Mouse (Mus musculus) embryonic facial prominence, embryonic 10.5 days (tissue): Measurements from ENCODE around the gene 1700093K21Rik. TPM values are rescaled to one million over a fixed set of nuclear protein-coding genes. Genes with fewer than 3 reads are reported as not detected.
"Not testable (repeated sequence)": the region's sequence is repeated elsewhere in the genome, so short reads cannot be mapped to it uniquely, and the experiment has no call there.

Experiments used
- DNase-seq: peaks from one replicate; pipeline ENCODE4 v3.0.0-alpha.2; 2017; ENCODE audit warnings: low spot score
- H3K27ac ChIP-seq: fragments of 300-500 bp; sonication (generic); replicated peaks from 2 replicates; pipeline ENCODE4 v1.5.1; 2016; ENCODE audit warnings: mild to moderate bottlenecking
- H3K27me3 ChIP-seq: fragments of 300-500 bp; sonication (generic); replicated peaks from 2 replicates; pipeline ENCODE4 v1.6.1; 2016; ENCODE audit warnings: low read depth, mild to moderate bottlenecking; ENCODE audit not compliant: poor library complexity, severe bottlenecking
- H3K36me3 ChIP-seq: fragments of 300-500 bp; sonication (generic); replicated peaks from 2 replicates; pipeline ENCODE4 v1.6.1; 2016; ENCODE audit warnings: mild to moderate bottlenecking, moderate library complexity
- H3K4me1 ChIP-seq: fragments of 300-500 bp; sonication (generic); 2 replicates; pipeline ENCODE4 v1.6.1; 2016
- H3K4me3 ChIP-seq: fragments of 300-500 bp; sonication (generic); 2 replicates; pipeline ENCODE4 v1.5.1; 2016; ENCODE audit warnings: mild to moderate bottlenecking, moderate library complexity
- H3K9me3 ChIP-seq: fragments of 300-500 bp; sonication (generic); 2 replicates; pipeline ENCODE4 v1.6.1; 2016; ENCODE audit warnings: mild to moderate bottlenecking
- WGBS: fragments of 180-500 bp; shearing (Covaris S2); methylation state at CpG from one replicate; pipeline ENCODE4 v1.1.7; 2016; 5-methylcytosine and 5-hydroxymethylcytosine counted together
- polyA plus RNA-seq: library from polyadenylated mRNA; unstranded; fragments of >200 nt; fragmentation: Nextera tagmentation; extraction: Ambion mirVana; gene quantifications from 2 replicates; pipeline ENCODE4 v1.2.1, GENCODE M21; 2016

1700093K21Rik gene
- polyA plus RNA-seq: 0.19 TPM in 1 of 2 replicates, not detected in the other

GRCm38 (mm10) chr11:23520473-23521205 is at the start of gene 1700093K21Rik:
1700093K21Rik (minus strand) TSS chr11:23521155.
- H3K27ac ChIP-seq: no peak within 1 kb of the TSS
- WGBS: 34% methylated on average over 5 of the region's 5 CpGs

GRCm38 (mm10) chr11:23570130-23570529 is 49.2 kb upstream of the 1700093K21Rik start:
- H3K27ac ChIP-seq: no peak overlapping the region
- no peaks in the 10 kb centered on the region for H3K4me1 ChIP-seq
- H3K9me3 ChIP-seq: no peaks in the 10 kb centered on the region
- H3K27me3 ChIP-seq: no peaks in the 10 kb centered on the region
- H3K4me3 ChIP-seq: no peak overlapping the region
- peaks cover 38% of the 10 kb centered on the region for H3K36me3 ChIP-seq
- DNase-seq: no peak
- 93% methylated on average over 7 of the region's 7 CpGs for WGBS

More at GRCm38 (mm10) chr11:23520473-23521205, at the start of gene 1700093K21Rik:
- H3K36me3 ChIP-seq: no peaks in the 10 kb centered on the region
- H3K27me3 ChIP-seq: no peaks in the 10 kb centered on the region
- H3K4me1 ChIP-seq: peaks cover 6% of the 10 kb centered on the region; the same call in 1 of the 2 replicates
- H3K9me3 ChIP-seq: no peaks in the 10 kb centered on the region
- no peak within 1 kb of the TSS for H3K4me3 ChIP-seq
- DNase-seq: no peak

DNA sequence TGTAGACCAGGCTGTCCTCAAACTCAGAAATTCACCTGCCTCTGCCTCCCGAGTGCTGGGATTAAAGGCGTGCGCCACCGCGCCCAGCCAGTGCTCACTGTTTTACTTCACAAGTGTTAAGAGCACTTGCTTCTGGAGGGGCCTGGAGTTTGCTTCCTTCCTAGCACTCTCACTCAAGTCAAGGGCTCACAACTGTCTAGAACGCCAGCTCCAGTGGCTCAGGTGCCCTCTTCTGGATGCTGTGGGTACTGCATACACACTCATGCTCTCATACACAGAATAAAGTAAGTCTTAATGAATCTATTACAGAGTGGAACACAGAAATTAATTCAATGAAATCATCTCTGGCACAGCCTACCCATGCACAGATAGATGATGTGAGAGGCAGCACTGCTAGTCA is 44.8 kb upstream of the 1700093K21Rik start:
- H3K27me3 ChIP-seq: no peaks in the 10 kb centered on the region
- 58% methylated on average over 6 of the region's 6 CpGs for WGBS
- no peaks in the 10 kb centered on the region for H3K4me1 ChIP-seq
- H3K9me3 ChIP-seq: no peaks in the 10 kb centered on the region
- DNase-seq: peak; percentile 77
- H3K27ac ChIP-seq: no peak overlapping the region
- peaks cover 18% of the 10 kb centered on the region for H3K36me3 ChIP-seq
- no peak overlapping the region for H3K4me3 ChIP-seq

DNA sequence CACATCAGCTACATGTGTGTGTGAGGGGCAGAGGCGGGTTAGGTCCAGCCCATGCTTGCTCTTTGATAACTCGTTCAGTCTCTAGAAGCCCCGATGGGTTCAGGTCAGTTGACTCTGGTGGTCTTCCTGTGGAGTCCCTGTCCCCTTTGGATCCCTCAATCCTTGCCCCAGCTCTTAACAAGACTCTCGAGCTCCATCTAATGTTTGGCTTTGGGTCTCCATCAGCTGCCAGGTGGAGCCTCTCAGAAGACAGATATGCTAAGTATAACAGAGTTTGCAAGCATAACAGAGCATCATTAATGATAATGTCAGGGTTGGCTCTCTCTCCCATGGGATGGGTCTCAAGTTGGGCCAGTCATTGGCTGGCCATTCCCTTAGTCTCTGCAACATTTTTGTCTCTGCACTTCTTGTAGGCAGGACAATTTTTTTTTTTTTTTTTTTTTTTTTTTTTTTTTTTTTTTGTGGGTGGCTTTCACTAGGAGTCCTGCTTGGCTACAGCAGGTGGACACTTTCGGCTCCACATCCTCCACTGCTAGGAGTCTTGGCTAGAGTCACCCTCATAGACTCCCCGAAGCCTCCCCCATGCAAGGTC is 36.2 kb upstream of the 1700093K21Rik start:
- no peak for DNase-seq
- H3K27ac ChIP-seq: no peak overlapping the region
- H3K27me3 ChIP-seq: no peaks in the 10 kb centered on the region
- no peaks in the 10 kb centered on the region for H3K4me1 ChIP-seq
- no peak overlapping the region for H3K4me3 ChIP-seq
- no peaks in the 10 kb centered on the region for H3K9me3 ChIP-seq
- H3K36me3 ChIP-seq: no peaks in the 10 kb centered on the region
- WGBS: 65% methylated on average over 6 of the region's 6 CpGs

DNA sequence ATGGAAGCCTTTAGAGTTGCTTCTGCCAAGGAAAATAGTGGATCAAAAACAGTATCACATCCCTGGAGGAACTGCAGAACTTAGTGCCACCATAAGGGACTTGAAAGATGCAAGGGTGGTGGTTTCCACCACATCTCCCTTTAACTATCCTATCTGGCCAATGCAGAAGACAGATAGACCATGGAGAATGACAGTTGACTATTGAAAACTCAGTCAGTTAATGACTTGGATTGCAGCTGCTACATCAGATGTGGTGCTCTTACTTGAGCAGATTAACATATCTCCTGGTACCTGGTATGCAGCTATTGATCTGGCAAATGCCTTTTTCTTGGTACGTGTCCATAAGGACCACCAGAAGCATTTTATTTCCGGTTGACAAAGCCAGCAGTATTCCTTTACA is 16.5 kb upstream of the 1700093K21Rik start:
- no peaks in the 10 kb centered on the region for H3K36me3 ChIP-seq
- no peak for DNase-seq
- H3K4me3 ChIP-seq: no peak overlapping the region
- WGBS: 89% methylated on average over 2 of the region's 2 CpGs
- H3K4me1 ChIP-seq: no peaks in the 10 kb centered on the region
- H3K27ac ChIP-seq: no peak overlapping the region
- H3K9me3 ChIP-seq: no peaks in the 10 kb centered on the region
- H3K27me3 ChIP-seq: no peaks in the 10 kb centered on the region

DNA sequence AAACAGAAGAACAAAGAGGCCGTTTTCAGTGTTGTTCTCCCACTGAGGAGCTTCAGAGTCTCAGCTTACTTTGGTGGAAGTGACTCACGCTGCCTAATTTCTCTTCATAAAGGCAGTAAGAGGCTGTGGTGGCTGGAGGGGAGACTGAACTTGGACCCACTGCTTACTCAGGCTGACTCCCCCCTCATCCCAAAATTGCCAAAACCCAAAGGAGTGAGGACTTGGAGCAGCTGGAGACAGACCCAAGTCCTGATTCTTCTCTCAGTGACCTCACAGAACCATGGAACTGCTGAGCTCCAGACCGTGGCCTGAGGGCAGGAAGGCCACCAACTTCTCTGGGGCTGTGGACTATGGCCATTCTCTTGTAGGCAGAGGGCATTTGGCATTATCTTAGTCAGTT is 2.0 kb downstream of the 1700093K21Rik start:
- Histone ChIP-seq H3K27ac (no peak overlapping the region), H3K4me1 (peaks cover 6% of the 10 kb centered on the region; the same call in 1 of the 2 replicates), H3K36me3 (no peaks in the 10 kb centered on the region), H3K27me3 (no peaks in the 10 kb centered on the region), H3K9me3 (no peaks in the 10 kb centered on the region), H3K4me3 (no peak overlapping the region)
- DNase-seq: no peak
- whole genome bisulfite sequencing: 73% methylated on average over 3 of the region's 3 CpGs

GRCm38 (mm10) chr11:23515315-23515714 is 5.6 kb downstream of the 1700093K21Rik start:
- Histone ChIP-seq H3K27me3 (no peaks in the 10 kb centered on the region), H3K4me1 (no peaks in the 10 kb centered on the region), H3K36me3 (no peaks in the 10 kb centered on the region), H3K27ac (no peak overlapping the region), H3K9me3 (no peaks in the 10 kb centered on the region), H3K4me3 (no peak overlapping the region)
- no peak for DNase-seq
- 85% methylated on average over 2 of the region's 2 CpGs for WGBS

- not testable (repeated sequence) for H3K27me3 ChIP-seq, H3K4me3 ChIP-seq, H3K4me1 ChIP-seq, H3K9me3 ChIP-seq, H3K27ac ChIP-seq, DNase-seq, H3K36me3 ChIP-seq
- WGBS: 72% methylated on average over 4 of the region's 4 CpGs
These were observed 6.2 kb downstream of the 1700093K21Rik start for GRCm38 (mm10) chr11:23514785-23515184.

GRCm38 (mm10) chr11:23504801-23505200 is 16.2 kb downstream of the 1700093K21Rik start:
- whole genome bisulfite sequencing: 72% methylated on average over 5 of the region's 5 CpGs
- not testable (repeated sequence) for H3K4me3 ChIP-seq, DNase-seq, H3K9me3 ChIP-seq, H3K27ac ChIP-seq, H3K27me3 ChIP-seq, H3K36me3 ChIP-seq, H3K4me1 ChIP-seq

- Histone ChIP-seq H3K36me3 (peaks cover 29% of the 10 kb centered on the region), H3K27me3 (no peaks in the 10 kb centered on the region), H3K4me3 (peak overlapping the region; percentile 87), H3K9me3 (no peaks in the 10 kb centered on the region), H3K4me1 (peaks cover 35% of the 10 kb centered on the region), H3K27ac (peak overlapping the region; percentile 99)
- peak; percentile 17 for DNase-seq
- WGBS: 68% methylated on average over 5 of the region's 5 CpGs
These were observed 22.3 kb downstream of the 1700093K21Rik start for GRCm38 (mm10) chr11:23498609-23499008.

DNA sequence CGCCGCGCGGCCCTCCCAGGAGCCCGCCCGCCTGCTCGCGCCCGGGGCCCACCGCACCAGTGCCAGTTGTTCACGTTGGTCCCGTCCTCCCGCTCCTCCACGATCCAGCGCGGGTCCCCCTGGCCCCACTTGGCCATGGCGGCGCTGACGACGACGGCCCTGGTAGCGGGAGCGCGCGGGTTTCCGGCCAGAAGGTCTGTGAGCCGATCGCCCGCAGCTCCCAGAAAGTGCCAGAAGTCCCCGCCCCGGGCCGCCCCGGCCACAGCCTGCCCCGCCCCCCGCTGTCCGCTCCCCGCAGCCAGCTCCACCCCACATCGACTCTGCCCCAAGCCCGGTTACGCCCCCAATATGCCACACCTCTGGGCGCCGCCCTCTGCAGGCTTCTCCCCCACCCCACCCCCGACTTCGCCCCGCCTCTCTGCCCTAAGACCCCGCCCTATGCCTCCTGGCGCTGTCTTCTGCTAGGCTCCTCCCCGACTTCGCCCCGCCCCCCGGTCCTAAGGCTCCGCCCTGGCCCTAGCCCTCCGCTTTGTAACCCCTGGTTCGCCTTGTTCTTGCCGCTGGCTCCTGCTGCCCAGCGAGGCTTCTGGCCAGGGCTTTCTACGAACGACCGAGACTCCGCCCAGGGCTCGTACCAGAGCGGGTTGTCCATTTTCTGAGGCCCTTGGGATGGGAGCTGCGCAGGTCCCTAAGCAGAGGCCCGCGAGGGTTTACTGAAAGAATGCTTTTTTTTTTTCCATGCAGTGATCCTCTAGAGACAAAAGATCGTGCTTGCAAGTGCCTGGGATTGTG is 23.0 kb downstream of the 1700093K21Rik start, which contains the start of gene Ahsa2:
Gene Ahsa2, minus strand, starts transcription at position 313 of the 792 bp plus-strand sequence.
- H3K36me3 ChIP-seq: peaks cover 36% of the 10 kb centered on the region
- no peaks in the 10 kb centered on the region for H3K27me3 ChIP-seq
- peaks cover 35% of the 10 kb centered on the region for H3K4me1 ChIP-seq
- under 1% methylated on average over 62 of the region's 66 CpGs for WGBS
- peak; percentile 100 for DNase-seq
- H3K4me3 ChIP-seq: peak within 1 kb of the TSS; percentile 87
- H3K9me3 ChIP-seq: no peaks in the 10 kb centered on the region
- H3K27ac ChIP-seq: peak within 1 kb of the TSS; percentile 99

DNA sequence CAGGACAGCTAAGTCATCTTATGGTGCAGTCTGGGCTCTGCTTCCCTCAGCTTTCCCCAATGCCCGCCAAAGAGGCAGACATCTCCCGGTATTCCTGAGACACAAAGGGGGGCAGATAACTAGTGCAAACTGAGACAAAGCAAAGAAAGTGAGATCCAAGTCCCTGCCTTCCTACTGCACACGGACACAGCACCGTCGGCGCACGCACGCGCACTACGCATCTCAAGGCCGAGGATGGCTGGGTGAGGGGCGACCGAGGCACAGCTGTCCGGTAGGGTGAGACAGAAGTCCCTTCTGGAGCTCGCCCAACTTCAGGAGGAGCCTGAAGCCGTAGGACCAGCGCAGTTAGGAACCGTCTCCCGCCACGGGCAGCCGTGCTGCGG is 23.6 kb downstream of the 1700093K21Rik start:
- peaks cover 42% of the 10 kb centered on the region for H3K36me3 ChIP-seq

More for the DNA sequence above, 23.6 kb downstream of the 1700093K21Rik start:
- H3K4me3 ChIP-seq: peak overlapping the region; percentile 87
- H3K9me3 ChIP-seq: no peaks in the 10 kb centered on the region
- WGBS: under 1% methylated on average over 22 of the region's 22 CpGs
- peaks cover 35% of the 10 kb centered on the region for H3K4me1 ChIP-seq
- H3K27me3 ChIP-seq: no peaks in the 10 kb centered on the region
- peak overlapping the region; percentile 99 for H3K27ac ChIP-seq
- peak; percentile 83 for DNase-seq
